Mouse (Mus musculus) heart, embryonic 14.5 days (tissue): ENCODE results near the gene Cntnap5a. TPM values are rescaled to one million over a fixed set of nuclear protein-coding genes. Genes with fewer than 3 reads are reported as not detected.

Source experiments
- ATAC-seq: fragments of 200-750 bp; cut with Nextera tagmentation; 2 replicates; pipeline ENCODE4 v1.8.0; 2017; ENCODE audit warnings: low read depth, moderate TSS enrichment; ENCODE audit not compliant: insufficient number of reproducible peaks, insufficient read depth, low FRiP score
- H3K27ac ChIP-seq, 2 experiments: fragments of 200-500 bp in 1 of 2; fragments of 300-500 bp in 1 of 2; sonication (generic) in 1 of 2; replicated peaks in 1 of 2; 2 replicates each; pipeline ENCODE4 v1.5.1; 2012 to 2014; ENCODE audit warnings: low read depth in 2 of 2, low read length in 2 of 2, control low read depth in 1 of 2, mild to moderate bottlenecking in 1 of 2, mixed read lengths in 1 of 2; ENCODE audit not compliant: control insufficient read depth in 1 of 2, insufficient read depth in 1 of 2
- H3K27me3 ChIP-seq: fragments of 300-500 bp; sonication (generic); 2 replicates; pipeline ENCODE4 v1.6.1; 2014; ENCODE audit warnings: mild to moderate bottlenecking, low read length, control low read depth; ENCODE audit not compliant: control insufficient read depth, insufficient read depth
- H3K36me3 ChIP-seq: fragments of 300-500 bp; sonication (generic); 2 replicates; pipeline ENCODE4 v1.6.1; 2014; ENCODE audit warnings: mild to moderate bottlenecking, control low read depth, low read length, mixed read lengths; ENCODE audit not compliant: control insufficient read depth, insufficient read depth
- H3K4me1 ChIP-seq, 2 experiments: fragments of 200-500 bp in 1 of 2; fragments of 300-500 bp in 1 of 2; sonication (generic) in 1 of 2; 2 replicates each; pipeline ENCODE4 v1.6.1; 2012 to 2014; ENCODE audit warnings: low read length in 2 of 2, control low read depth in 1 of 2, mixed read lengths in 1 of 2; ENCODE audit not compliant: control insufficient read depth in 2 of 2, insufficient read depth in 2 of 2
- H3K4me2 ChIP-seq: fragments of 300-500 bp; sonication (generic); 2 replicates; pipeline ENCODE4 v1.6.1; 2014; ENCODE audit warnings: mild to moderate bottlenecking, low read length
- H3K4me3 ChIP-seq, 2 experiments: fragments of 200-500 bp in 1 of 2; fragments of 300-500 bp in 1 of 2; sonication (generic) in 1 of 2; 2 replicates each; pipeline ENCODE4 v1.5.1; 2012 to 2014; ENCODE audit warnings: low read length in 2 of 2, mild to moderate bottlenecking in 2 of 2, control low read depth in 1 of 2, low read depth in 1 of 2, moderate library complexity in 1 of 2; ENCODE audit not compliant: control insufficient read depth in 1 of 2, insufficient read depth in 1 of 2
- H3K9ac ChIP-seq: fragments of 300-500 bp; sonication (generic); 2 replicates; pipeline ENCODE4 v1.6.1; 2014; ENCODE audit warnings: mild to moderate bottlenecking, low read length
- H3K9me3 ChIP-seq: fragments of 300-500 bp; sonication (generic); 2 replicates; pipeline ENCODE4 v1.6.1; 2016; ENCODE audit warnings: low read length, control low read depth; ENCODE audit not compliant: control insufficient read depth
- WGBS: fragments of 180-500 bp; shearing (Covaris S2); extraction: QIAGEN DNeasy Blood & Tissue Kit; methylation state at CpG from one replicate; pipeline ENCODE4 v1.1.7; 2014; 5-methylcytosine and 5-hydroxymethylcytosine counted together
- microRNA-seq: library from miRNA; unstranded; fragments of <30 nt; microRNA quantifications from one replicate; pipeline ENCODE4, GENCODE M21; 2016
- polyA plus RNA-seq: library from polyadenylated mRNA; unstranded; fragments of >200 nt; fragmentation: Nextera tagmentation; extraction: Ambion mirVana; gene quantifications from 2 replicates; pipeline ENCODE4 v1.2.1, GENCODE M21; 2014

Cntnap5a gene
- polyA plus RNA-seq, 1 experiment from 2014 or later, result not detected

GRCm38 (mm10) chr1:116455115-116455717 lies 770.7 kb downstream of the Cntnap5a start:
- WGBS, result 72% methylated on average over 4 of the region's 4 CpGs
- no peaks in the 10 kb centered on the region for H3K4me1 ChIP-seq

GRCm38 (mm10) chr1:116477703-116478102 lies 793.1 kb downstream of the Cntnap5a start:
- H3K4me1 ChIP-seq, result no peaks in the 10 kb centered on the region
- no peaks in the 10 kb centered on the region for H3K27me3 ChIP-seq
- H3K27ac ChIP-seq, result no peak overlapping the region
- H3K9me3 ChIP-seq, result no peaks in the 10 kb centered on the region
- no peak overlapping the region for H3K9ac ChIP-seq
- H3K4me2 ChIP-seq, result no peak overlapping the region
- H3K36me3 ChIP-seq, result no peaks in the 10 kb centered on the region
- no peak overlapping the region for H3K4me3 ChIP-seq
- WGBS, result 22% methylated on average over 2 of the region's 2 CpGs
- no peak for ATAC-seq

More at GRCm38 (mm10) chr1:116455115-116455717, 770.7 kb downstream of the Cntnap5a start:
- Histone ChIP-seq H3K4me2 (no peak overlapping the region), H3K27me3 (no peaks in the 10 kb centered on the region), H3K36me3 (no peaks in the 10 kb centered on the region), H3K27ac (no peak overlapping the region), H3K9me3 (no peaks in the 10 kb centered on the region), H3K4me3 (no peak overlapping the region), H3K9ac (no peak overlapping the region)
- ATAC-seq, result no peak

- 63% methylated on average over 1 of the region's 1 CpGs for WGBS
- H3K27me3 ChIP-seq, result no peaks in the 10 kb centered on the region
- no peak overlapping the region for H3K4me3 ChIP-seq
- H3K9me3 ChIP-seq, result no peaks in the 10 kb centered on the region
- no peak for ATAC-seq
- H3K4me2 ChIP-seq, result no peak overlapping the region
- no peaks in the 10 kb centered on the region for H3K4me1 ChIP-seq
- H3K36me3 ChIP-seq, result no peaks in the 10 kb centered on the region
- H3K9ac ChIP-seq, result no peak overlapping the region
- H3K27ac ChIP-seq, result no peak overlapping the region
Measured at GRCm38 (mm10) chr1:116488780-116489569, 804.4 kb downstream of the Cntnap5a start.

DNA sequence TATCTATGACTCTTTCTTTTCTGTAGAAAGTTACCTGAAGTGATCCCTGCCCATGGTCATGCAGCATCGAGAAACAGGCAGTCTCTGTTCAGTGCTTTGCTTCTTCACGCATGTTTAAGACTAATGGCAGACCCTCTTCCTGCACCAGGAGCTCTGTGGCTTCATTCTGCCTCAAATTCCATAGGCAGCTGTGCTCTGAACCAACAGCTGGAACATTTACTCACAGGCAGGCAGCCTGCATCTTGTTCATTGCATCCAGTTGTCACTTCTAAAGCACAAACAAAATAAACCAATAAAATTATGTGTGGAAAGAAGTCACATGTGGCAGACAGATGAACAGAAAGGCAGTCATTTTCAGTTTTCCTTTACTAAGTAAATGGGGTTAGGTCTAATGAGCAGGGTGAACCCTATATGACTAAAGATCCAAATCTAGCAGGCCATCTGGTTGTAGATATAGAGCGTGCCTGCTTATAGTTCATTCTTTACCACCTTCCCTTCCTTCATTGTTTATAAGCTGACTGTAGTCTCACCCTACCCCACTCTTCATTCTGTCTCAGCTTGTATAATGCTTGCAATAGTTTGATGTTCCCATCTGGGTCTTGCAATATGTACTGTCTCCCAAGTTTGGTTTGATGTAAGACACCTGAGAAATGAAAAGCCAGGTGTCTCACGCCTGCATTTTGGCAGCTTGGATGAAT lies 893.6 kb downstream of the Cntnap5a start:
- H3K4me2 ChIP-seq, result no peak overlapping the region
- H3K9me3 ChIP-seq, result no peaks in the 10 kb centered on the region
- ATAC-seq, result no peak
- H3K36me3 ChIP-seq, result no peaks in the 10 kb centered on the region
- H3K27ac ChIP-seq, result no peak overlapping the region
- no peaks in the 10 kb centered on the region for H3K4me1 ChIP-seq
- no peak overlapping the region for H3K9ac ChIP-seq
- H3K27me3 ChIP-seq, result no peaks in the 10 kb centered on the region
- H3K4me3 ChIP-seq, result no peak overlapping the region
- 69% methylated on average over 4 of the region's 4 CpGs for WGBS

DNA sequence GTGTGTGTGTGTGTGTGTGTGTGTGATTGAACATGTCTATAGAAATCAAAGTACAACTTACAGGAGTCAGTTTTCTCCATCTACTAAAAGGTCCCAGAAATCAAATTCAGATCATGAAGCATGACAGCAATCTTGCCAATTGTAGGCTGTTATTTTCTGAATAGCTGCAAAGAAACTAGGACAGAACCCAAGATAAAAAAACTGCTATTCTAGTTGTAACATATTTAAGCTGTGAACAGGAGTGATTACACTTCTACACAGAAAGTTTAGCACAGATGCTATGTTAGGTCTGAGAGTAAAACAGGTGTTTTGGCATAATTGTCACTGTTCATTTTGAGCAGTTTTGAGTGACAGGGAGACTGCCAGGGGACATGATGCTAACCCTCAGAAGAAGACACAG lies 931.7 kb downstream of the Cntnap5a start:
- no peak for ATAC-seq
- no peak overlapping the region for H3K9ac ChIP-seq
- H3K36me3 ChIP-seq, result no peaks in the 10 kb centered on the region
- H3K4me1 ChIP-seq, result no peaks in the 10 kb centered on the region
- H3K4me3 ChIP-seq, result no peak overlapping the region
- H3K27me3 ChIP-seq, result no peaks in the 10 kb centered on the region
- no peaks in the 10 kb centered on the region for H3K9me3 ChIP-seq
- no peak overlapping the region for H3K4me2 ChIP-seq
- H3K27ac ChIP-seq, result no peak overlapping the region

Small RNA genes within 50 kb of the gene (microRNA-seq; reads per million reads assigned to microRNA genes)
- not detected for gene Gm23393
